Comparison of ENCODE assay signal across 13 mouse cellular contexts in genomic region chr2:168423551-168423950, GRCm38 (mm10).
DNase-seq lines count a peak whose midpoint lies in the region; ATAC-seq and TF ChIP-seq lines count a peak whose summit lies in the region.
"Had no signal": no experiment of that assay in that cellular context is flagged by ENCODE, and none has a peak within 500 bp of the region (broad histone marks: within the 10 kb centered on the region; RNA-seq: fewer than 3 reads in every experiment).

No protein-coding gene starts in this region.

- TF ChIP-seq EP300 in stomach, postnatal 0 days (optimal IDR thresholded peaks at IDR 0.05) = no peak

- no peak overlapping the region for H3K27ac ChIP-seq in intestine, postnatal 0 days (ENCODE audit: low read depth, low read length)
- H3K27ac ChIP-seq in intestine, embryonic 15.5 days = no peak overlapping the region
- H3K27ac ChIP-seq in midbrain, embryonic 14.5 days (replicated peaks; ENCODE audit: low read depth, low read length) = no peak overlapping the region
- H3K27ac ChIP-seq in midbrain, embryonic 16.5 days (ENCODE audit: low read length) = no peak overlapping the region
- H3K27ac ChIP-seq in stomach, postnatal 0 days (replicated peaks) = no peak overlapping the region
- H3K27ac ChIP-seq: liver, embryonic 15.5 days had no signal

- peak; percentile 58 for TF ChIP-seq CTCF in intestine, postnatal 0 days (IDR thresholded peaks at IDR 0.05; ENCODE audit: low read depth)
- peak; percentile 66 for TF ChIP-seq CTCF in stomach, postnatal 0 days (IDR thresholded peaks at IDR 0.05; ENCODE audit: low read depth)

- no peak overlapping the region for H3K9ac ChIP-seq in intestine, postnatal 0 days (ENCODE audit: low read depth, low read length)
- no peak overlapping the region for H3K9ac ChIP-seq in intestine, embryonic 15.5 days
- no peak overlapping the region for H3K9ac ChIP-seq in midbrain, embryonic 14.5 days (replicated peaks; ENCODE audit: low read length)
- H3K9ac ChIP-seq in midbrain, embryonic 16.5 days (ENCODE audit: low read depth, low read length) = no peak overlapping the region
- H3K9ac ChIP-seq in stomach, postnatal 0 days (ENCODE audit: low read length) = no peak overlapping the region
- H3K9ac ChIP-seq: liver, embryonic 15.5 days had no signal

- no peak for ATAC-seq in intestine, postnatal 0 days
- ATAC-seq in intestine, embryonic 15.5 days = no peak
- no peak for ATAC-seq in midbrain, embryonic 14.5 days (ENCODE audit: low FRiP score, low TSS enrichment)
- ATAC-seq in midbrain, embryonic 16.5 days = no peak
- ATAC-seq in granulocyte monocyte progenitor cell, adult 5-6 weeks (replicated peaks; ENCODE audit: poor library complexity, severe bottlenecking) = peak; percentile 52
- no peak for ATAC-seq in stomach, postnatal 0 days (ENCODE audit: low FRiP score, low TSS enrichment)
- ATAC-seq: forebrain, embryonic 16.5 days had no signal

- no peaks in the 10 kb centered on the region for H3K4me1 ChIP-seq in intestine, postnatal 0 days (replicated peaks; ENCODE audit: control insufficient read depth, insufficient read depth, low read length)
- 0 out of 2 replicates have a peak, but pooled peaks cover 5% of the 10 kb centered on the region for H3K4me1 ChIP-seq in intestine, embryonic 15.5 days (replicated peaks)
- H3K4me1 ChIP-seq in midbrain, embryonic 14.5 days (ENCODE audit: control insufficient read depth, insufficient read depth, low read length) = no peaks in the 10 kb centered on the region
- H3K4me1 ChIP-seq in midbrain, embryonic 16.5 days (ENCODE audit: control insufficient read depth, insufficient read depth, low read length) = peaks cover 4% of the 10 kb centered on the region; the same call in 1 of the 2 replicates
- no peaks in the 10 kb centered on the region for H3K4me1 ChIP-seq in stomach, postnatal 0 days (replicated peaks; ENCODE audit: control insufficient read depth, insufficient read depth)
- H3K4me1 ChIP-seq: liver, embryonic 15.5 days had no signal

- H3K36me3 ChIP-seq in intestine, postnatal 0 days (ENCODE audit: control insufficient read depth, insufficient read depth) = no peaks in the 10 kb centered on the region
- no peaks in the 10 kb centered on the region for H3K36me3 ChIP-seq in intestine, embryonic 15.5 days
- no peaks in the 10 kb centered on the region for H3K36me3 ChIP-seq in midbrain, embryonic 14.5 days (ENCODE audit: control insufficient read depth, insufficient read depth, low read length)
- H3K36me3 ChIP-seq in midbrain, embryonic 16.5 days (ENCODE audit: control insufficient read depth, insufficient read depth, low read length) = no peaks in the 10 kb centered on the region
- no peaks in the 10 kb centered on the region for H3K36me3 ChIP-seq in stomach, postnatal 0 days (ENCODE audit: control insufficient read depth, insufficient read depth, low read length)
- H3K36me3 ChIP-seq: liver, embryonic 15.5 days had no signal

- no peaks in the 10 kb centered on the region for H3K27me3 ChIP-seq in intestine, postnatal 0 days (replicated peaks; ENCODE audit: control insufficient read depth, insufficient read depth, low read length)
- H3K27me3 ChIP-seq in intestine, embryonic 15.5 days (replicated peaks) = no peaks in the 10 kb centered on the region
- no peaks in the 10 kb centered on the region for H3K27me3 ChIP-seq in midbrain, embryonic 14.5 days (ENCODE audit: control insufficient read depth, insufficient read depth, low read length)
- no peaks in the 10 kb centered on the region for H3K27me3 ChIP-seq in midbrain, embryonic 16.5 days (ENCODE audit: control insufficient read depth, insufficient read depth, low read depth, low read length)
- no peaks in the 10 kb centered on the region for H3K27me3 ChIP-seq in stomach, postnatal 0 days (ENCODE audit: control insufficient read depth, insufficient read depth, low read length)
- H3K27me3 ChIP-seq: liver, embryonic 15.5 days; Patski had no signal

- peak; percentile 71 for DNase-seq in midbrain, embryonic 14.5 days
- no peak for DNase-seq in stomach, postnatal 0 days (ENCODE audit: low spot score)
- no peak for DNase-seq in spleen, adult 18-20 months
- no peak for DNase-seq in cerebellum, adult 9-10 months
- DNase-seq: cerebellum, adult 11-12 months; kidney, adult 18-20 months had no signal

- no peaks in the 10 kb centered on the region for H3K9me3 ChIP-seq in intestine, postnatal 0 days (ENCODE audit: control insufficient read depth)
- no peaks in the 10 kb centered on the region for H3K9me3 ChIP-seq in intestine, embryonic 15.5 days
- no peaks in the 10 kb centered on the region for H3K9me3 ChIP-seq in midbrain, embryonic 14.5 days (ENCODE audit: control insufficient read depth, low read length)
- H3K9me3 ChIP-seq in midbrain, embryonic 16.5 days (replicated peaks; ENCODE audit: control insufficient read depth, low read length, poor library complexity, severe bottlenecking) = no peaks in the 10 kb centered on the region
- H3K9me3 ChIP-seq in stomach, postnatal 0 days (ENCODE audit: control insufficient read depth, low read length) = no peaks in the 10 kb centered on the region
- H3K9me3 ChIP-seq: liver, embryonic 15.5 days had no signal

- no peak overlapping the region for H3K4me2 ChIP-seq in intestine, postnatal 0 days (replicated peaks; ENCODE audit: low read depth)
- no peak overlapping the region for H3K4me2 ChIP-seq in intestine, embryonic 15.5 days (replicated peaks)
- H3K4me2 ChIP-seq in midbrain, embryonic 14.5 days (ENCODE audit: low read length) = no peak overlapping the region
- H3K4me2 ChIP-seq in midbrain, embryonic 16.5 days (ENCODE audit: low read length) = no peak overlapping the region
- no peak overlapping the region for H3K4me2 ChIP-seq in stomach, postnatal 0 days (replicated peaks; ENCODE audit: low read depth)
- H3K4me2 ChIP-seq: liver, embryonic 15.5 days had no signal

- no peak overlapping the region for H3K4me3 ChIP-seq in intestine, postnatal 0 days (ENCODE audit: low read depth, low read length)
- no peak overlapping the region for H3K4me3 ChIP-seq in intestine, embryonic 15.5 days (replicated peaks)
- H3K4me3 ChIP-seq in midbrain, embryonic 14.5 days (replicated peaks; ENCODE audit: low read depth, low read length) = no peak overlapping the region
- no peak overlapping the region for H3K4me3 ChIP-seq in midbrain, embryonic 16.5 days (ENCODE audit: low read depth, low read length)
- H3K4me3 ChIP-seq in stomach, postnatal 0 days (ENCODE audit: low read depth, low read length) = no peak overlapping the region
- H3K4me3 ChIP-seq: liver, embryonic 15.5 days had no signal

- WGBS in intestine, postnatal 0 days = 54% methylated on average over 6 of the region's 6 CpGs
- 58% methylated on average over 6 of the region's 6 CpGs for WGBS in intestine, embryonic 15.5 days
- 58% methylated on average over 6 of the region's 6 CpGs for WGBS in midbrain, embryonic 14.5 days
- 61% methylated on average over 6 of the region's 6 CpGs for WGBS in midbrain, embryonic 16.5 days
- 53% methylated on average over 6 of the region's 6 CpGs for WGBS in stomach, postnatal 0 days
